Mouse (Mus musculus): ENCODE measurements around the gene Tsga10ip. TPM values are rescaled to one million over a fixed set of nuclear protein-coding genes. Genes with fewer than 3 reads are reported as not detected.

Tsga10ip gene
- 0.24 and 0.25 TPM in 2 replicates for polyA plus RNA-seq (2016; fragmentation: Nextera tagmentation; extraction: Ambion mirVana)

DNA sequence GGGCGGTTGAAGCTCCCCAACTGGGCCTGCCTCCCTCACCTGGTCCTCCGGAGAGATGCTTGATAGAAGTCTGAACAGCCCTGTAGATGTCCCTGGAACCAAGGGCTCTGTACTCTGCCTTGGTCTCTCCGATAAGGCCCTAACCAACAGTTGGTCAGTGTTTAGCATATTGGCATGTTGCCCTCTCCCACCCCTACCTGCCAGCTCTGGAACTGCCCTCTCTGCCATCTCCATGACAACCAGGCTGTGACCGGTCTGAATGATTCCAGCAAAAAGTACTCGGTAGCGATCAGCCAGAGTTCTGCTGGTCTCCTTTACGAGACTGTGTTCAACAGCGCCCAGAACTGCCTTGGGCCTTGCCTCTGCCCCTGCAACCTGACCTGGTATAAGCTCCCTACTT, at the start of gene Tsga10ip:
TSS of gene Tsga10ip (minus strand) at position 234 of the 400 bp plus-strand sequence.
- Histone ChIP-seq H3K36me3 (no peaks in the 10 kb centered on the region), H3K9ac (no peak within 1 kb of the TSS), H3K4me1 (0 out of 2 replicates have a peak, but pooled peaks cover under 1% of the 10 kb centered on the region), H3K9me3 (no peaks in the 10 kb centered on the region), H3K27me3 (replicated peaks) (no peaks in the 10 kb centered on the region), H3K4me2 (replicated peaks) (no peak within 1 kb of the TSS), H3K27ac (no peak within 1 kb of the TSS), H3K4me3 (no peak within 1 kb of the TSS)
- no peak for ATAC-seq (ENCODE audit: low FRiP score, low read depth)
- WGBS = 81% methylated on average over 8 of the region's 8 CpGs

DNA sequence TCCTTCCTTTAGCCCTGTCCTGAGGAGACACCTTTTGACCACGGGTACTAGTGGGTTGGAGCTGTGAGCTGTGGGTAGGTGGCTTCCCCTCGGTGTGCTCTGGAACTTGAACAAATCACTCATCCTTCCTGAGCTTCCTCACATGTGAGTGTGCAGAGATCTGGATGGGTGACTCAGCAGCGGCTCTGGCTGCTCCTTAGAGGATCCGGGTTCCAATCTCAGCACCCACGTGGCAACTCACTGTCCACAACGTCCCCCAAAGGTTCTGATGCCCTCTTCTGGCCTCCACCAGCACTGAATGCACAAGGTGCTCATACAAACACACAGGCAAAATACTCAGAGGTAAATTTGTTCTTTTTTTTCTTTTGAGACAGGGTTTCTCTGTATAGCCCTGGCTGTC, 49.4 kb upstream of the Tsga10ip start:
- H3K9me3 ChIP-seq = no peaks in the 10 kb centered on the region
- H3K4me3 ChIP-seq = no peak overlapping the region
- 87% methylated on average over 6 of the region's 6 CpGs for WGBS
- no peak for ATAC-seq (ENCODE audit: low FRiP score, low read depth)
- no peak overlapping the region for H3K9ac ChIP-seq
- peaks cover 41% of the 10 kb centered on the region for H3K27me3 ChIP-seq (replicated peaks)
- H3K4me2 ChIP-seq (replicated peaks) = no peak overlapping the region
- H3K4me1 ChIP-seq = peaks cover 39% of the 10 kb centered on the region
- peaks cover 10% of the 10 kb centered on the region; the same call in 1 of the 2 replicates for H3K36me3 ChIP-seq
- H3K27ac ChIP-seq = no peak overlapping the region

DNA sequence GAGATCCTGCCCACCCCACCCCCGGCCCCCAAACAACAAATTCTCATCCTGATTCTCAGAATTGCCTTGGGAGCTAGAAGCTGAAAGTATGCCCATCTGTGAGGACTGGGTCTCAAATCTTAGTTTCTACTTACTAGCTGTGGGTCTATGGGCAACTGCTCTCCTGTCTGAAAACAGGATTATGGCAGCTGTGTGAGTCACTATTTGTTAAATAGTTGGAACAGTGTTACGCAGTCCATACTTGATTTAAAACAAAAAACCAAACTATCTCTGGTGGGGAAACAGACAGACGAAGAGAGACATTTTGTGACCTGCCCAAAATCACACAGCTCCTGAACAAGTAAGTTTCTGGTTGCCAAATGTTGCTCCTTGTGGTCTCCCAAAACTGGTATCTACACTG, 47.3 kb upstream of the Tsga10ip start:
- Histone ChIP-seq H3K9ac (no peak overlapping the region), H3K4me2 (replicated peaks) (no peak overlapping the region), H3K4me1 (peaks cover 18% of the 10 kb centered on the region), H3K27me3 (replicated peaks) (peaks cover 60% of the 10 kb centered on the region), H3K9me3 (no peaks in the 10 kb centered on the region), H3K27ac (no peak overlapping the region), H3K36me3 (peaks cover 9% of the 10 kb centered on the region; the same call in 1 of the 2 replicates), H3K4me3 (no peak overlapping the region)
- 90% methylated on average over 3 of the region's 3 CpGs for WGBS
- no peak for ATAC-seq (ENCODE audit: low FRiP score, low read depth)

DNA sequence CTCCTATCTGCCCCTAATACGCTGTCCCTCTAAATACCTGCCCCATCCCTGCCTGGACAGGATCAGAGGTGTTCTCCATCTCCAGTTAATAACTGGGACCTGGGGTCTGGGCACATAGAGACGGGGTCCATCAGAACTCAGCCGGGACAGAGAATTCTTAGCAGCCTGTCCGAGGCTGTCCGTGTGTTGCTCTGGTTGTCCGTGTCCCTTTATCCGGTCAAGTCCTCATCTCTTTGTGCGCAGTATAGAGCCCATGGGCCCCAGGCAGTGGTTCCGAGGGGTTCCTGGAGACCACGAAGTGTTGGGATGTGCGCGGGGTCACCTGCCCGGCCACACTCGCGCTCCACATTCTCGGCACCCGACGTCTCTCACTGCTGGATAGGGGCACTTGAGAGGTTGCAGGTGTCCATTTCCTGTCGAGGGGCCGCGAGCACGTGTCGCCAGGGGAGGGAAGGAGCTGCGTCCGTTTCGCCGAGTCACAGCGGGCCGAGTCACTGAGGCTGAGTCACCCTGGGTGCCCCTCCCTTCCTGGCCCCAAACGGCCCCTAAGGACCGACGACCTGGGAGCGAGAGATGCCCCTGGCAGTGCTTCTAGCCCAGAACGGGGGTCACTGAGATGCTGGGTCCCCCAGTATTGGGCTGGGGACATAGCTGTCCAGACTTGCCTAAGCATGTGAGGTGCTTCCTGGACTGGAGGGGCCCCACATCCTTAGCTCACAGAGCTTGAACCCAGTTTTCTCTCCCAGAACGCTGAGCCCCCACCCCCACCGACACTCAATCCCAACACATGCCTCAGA, 46.2 kb upstream of the Tsga10ip start:
- Histone ChIP-seq H3K4me3 (peak overlapping the region; percentile 34), H3K4me1 (peaks cover 16% of the 10 kb centered on the region), H3K27ac (no peak overlapping the region), H3K9ac (peak overlapping the region; percentile 54; the same call in 1 of the 2 replicates), H3K4me2 (replicated peaks) (peak overlapping the region; percentile 95), H3K27me3 (replicated peaks) (peaks cover 60% of the 10 kb centered on the region), H3K9me3 (no peaks in the 10 kb centered on the region), H3K36me3 (no peaks in the 10 kb centered on the region)
- WGBS = 7% methylated on average over 36 of the region's 36 CpGs
- no peak for ATAC-seq (ENCODE audit: low FRiP score, low read depth)

DNA sequence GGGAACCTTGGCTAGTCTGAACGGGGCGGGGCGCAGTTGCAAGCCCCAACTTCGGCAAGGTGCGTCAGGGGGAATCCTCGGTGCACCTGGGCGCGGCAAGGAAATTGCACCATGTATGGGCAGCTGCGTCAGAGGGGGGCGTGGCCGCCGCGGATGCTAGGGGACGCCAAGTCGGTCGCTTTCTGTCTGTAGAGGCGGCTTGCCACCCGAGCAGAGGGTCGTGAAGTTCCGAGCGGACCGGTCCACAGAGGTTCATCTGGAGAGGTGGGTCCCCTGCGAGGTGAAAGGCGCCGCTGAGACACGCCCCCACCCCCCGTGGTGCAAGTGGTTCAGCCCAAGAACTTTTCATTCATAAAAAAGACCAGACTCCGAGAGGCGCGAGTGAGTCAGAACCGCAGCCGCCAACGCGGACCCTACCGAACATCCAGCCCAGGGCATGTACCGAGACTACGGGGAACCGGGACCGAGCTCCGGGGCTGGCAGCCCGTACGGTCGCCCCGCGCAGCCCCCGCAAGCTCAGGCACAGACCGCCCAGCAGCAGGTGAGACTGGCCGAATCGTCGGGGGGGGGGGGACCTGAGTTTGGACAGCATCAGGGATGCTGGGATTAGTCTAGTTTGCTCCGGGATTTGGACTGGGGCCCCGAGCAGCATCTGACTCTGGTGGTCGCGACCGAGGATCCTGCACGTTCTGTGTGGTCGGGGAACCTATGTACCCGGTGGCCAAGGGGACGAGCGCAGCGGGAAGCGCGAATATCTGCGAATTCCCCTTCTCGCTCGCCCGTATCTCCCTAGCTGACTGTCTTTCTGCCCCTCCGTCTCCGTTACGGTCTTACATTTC, 45.4 kb upstream of the Tsga10ip start, which contains the start of gene Fosl1:
TSS of gene Fosl1 (plus strand) at position 33 of the 839 bp plus-strand sequence.
- peak within 1 kb of the TSS; percentile 54 for H3K9ac ChIP-seq
- ATAC-seq (ENCODE audit: low FRiP score, low read depth) = 0 out of 2 replicates have a peak, but pooled peaks have one; percentile 44
- H3K4me3 ChIP-seq = peak within 1 kb of the TSS; percentile 34
- H3K27ac ChIP-seq = no peak within 1 kb of the TSS
- no peaks in the 10 kb centered on the region for H3K9me3 ChIP-seq
- no peaks in the 10 kb centered on the region for H3K36me3 ChIP-seq
- peak within 1 kb of the TSS; percentile 95 for H3K4me2 ChIP-seq (replicated peaks)
- WGBS = 1% methylated on average over 70 of the region's 70 CpGs
- H3K4me1 ChIP-seq = peaks cover 16% of the 10 kb centered on the region
- peaks cover 60% of the 10 kb centered on the region for H3K27me3 ChIP-seq (replicated peaks)

DNA sequence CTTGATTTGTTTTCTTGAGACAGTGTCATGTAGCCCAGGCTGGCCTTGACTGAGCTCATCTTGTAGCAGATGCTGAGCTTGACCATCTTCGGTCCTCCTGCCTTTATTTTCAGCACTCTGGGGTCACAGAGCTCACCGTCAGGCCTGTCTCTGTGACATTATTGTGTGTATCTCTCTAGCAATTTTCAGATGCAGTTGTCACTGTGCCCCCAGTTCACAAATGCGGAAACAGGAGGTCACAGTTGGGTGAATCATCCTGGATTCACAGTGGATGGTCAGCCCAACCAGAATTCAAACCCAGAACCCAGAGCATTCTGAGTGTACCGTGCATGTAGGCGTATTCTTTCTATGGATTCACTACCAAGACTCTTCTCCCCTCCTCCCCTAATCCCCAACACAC, 43.4 kb upstream of the Tsga10ip start:
- ATAC-seq (ENCODE audit: low FRiP score, low read depth) = no peak
- WGBS = 90% methylated on average over 5 of the region's 5 CpGs

DNA sequence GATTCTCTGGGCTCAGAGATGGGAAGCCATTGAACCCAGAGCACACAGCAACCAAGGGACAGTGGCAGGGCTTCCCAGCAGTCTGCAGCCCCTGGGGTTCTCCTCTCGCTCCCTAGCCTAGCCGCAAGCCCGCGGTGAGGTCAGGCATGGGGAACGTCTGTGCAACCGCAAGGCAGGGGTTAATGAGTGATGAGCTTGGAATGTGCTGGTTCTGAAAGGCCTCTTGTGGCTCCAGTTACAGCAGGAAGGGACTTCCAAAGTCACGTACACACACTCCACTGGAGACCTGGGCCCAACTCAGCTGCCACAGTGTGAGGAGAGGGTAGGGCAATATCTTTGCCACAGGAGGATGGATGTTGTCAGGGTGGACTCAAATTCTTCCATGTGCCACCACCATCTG, 42.6 kb upstream of the Tsga10ip start:
- peaks cover 51% of the 10 kb centered on the region for H3K27me3 ChIP-seq (replicated peaks)
- 42% methylated on average over 7 of the region's 7 CpGs for WGBS
- H3K4me2 ChIP-seq (replicated peaks) = no peak overlapping the region
- no peak for ATAC-seq (ENCODE audit: low FRiP score, low read depth)
- no peak overlapping the region for H3K9ac ChIP-seq
- H3K36me3 ChIP-seq = no peaks in the 10 kb centered on the region
- H3K9me3 ChIP-seq = peaks cover 7% of the 10 kb centered on the region; the same call in 1 of the 2 replicates
- no peak overlapping the region for H3K4me3 ChIP-seq
- H3K4me1 ChIP-seq = peaks cover 16% of the 10 kb centered on the region
- H3K27ac ChIP-seq = no peak overlapping the region

More for the DNA sequence above, 43.4 kb upstream of the Tsga10ip start:
- Histone ChIP-seq H3K27ac (no peak overlapping the region), H3K36me3 (no peaks in the 10 kb centered on the region), H3K9me3 (no peaks in the 10 kb centered on the region), H3K9ac (no peak overlapping the region), H3K4me2 (replicated peaks) (no peak overlapping the region), H3K27me3 (replicated peaks) (peaks cover 59% of the 10 kb centered on the region), H3K4me3 (no peak overlapping the region), H3K4me1 (peaks cover 16% of the 10 kb centered on the region)

DNA sequence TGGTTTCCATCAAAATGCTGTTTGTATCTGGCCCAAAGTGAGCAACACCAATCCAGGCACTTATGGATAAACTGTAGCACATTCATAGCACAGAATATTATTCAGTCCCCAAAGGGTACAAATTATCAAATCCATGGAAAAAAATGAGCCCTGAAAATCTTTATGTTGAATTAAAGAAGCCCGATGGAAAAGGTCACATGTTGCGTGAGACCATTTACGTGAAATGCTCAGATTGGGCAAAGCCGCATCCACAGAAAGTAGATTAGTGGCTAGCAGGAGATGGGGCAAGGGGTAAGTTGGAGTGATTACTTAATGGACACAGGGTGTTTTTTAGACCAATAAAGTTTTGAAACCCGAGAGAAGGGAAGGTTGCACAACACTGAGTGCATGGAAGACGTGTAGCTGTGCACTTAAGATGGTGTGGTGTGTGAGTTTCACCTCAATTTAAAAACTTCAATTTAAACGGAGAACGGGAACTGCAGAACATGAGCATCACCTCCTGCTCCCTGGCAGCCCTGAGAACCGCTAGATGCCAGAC, 42.1 kb upstream of the Tsga10ip start:
- H3K9me3 ChIP-seq = peaks cover 9% of the 10 kb centered on the region; the same call in 1 of the 2 replicates
- H3K36me3 ChIP-seq = no peaks in the 10 kb centered on the region

DNA sequence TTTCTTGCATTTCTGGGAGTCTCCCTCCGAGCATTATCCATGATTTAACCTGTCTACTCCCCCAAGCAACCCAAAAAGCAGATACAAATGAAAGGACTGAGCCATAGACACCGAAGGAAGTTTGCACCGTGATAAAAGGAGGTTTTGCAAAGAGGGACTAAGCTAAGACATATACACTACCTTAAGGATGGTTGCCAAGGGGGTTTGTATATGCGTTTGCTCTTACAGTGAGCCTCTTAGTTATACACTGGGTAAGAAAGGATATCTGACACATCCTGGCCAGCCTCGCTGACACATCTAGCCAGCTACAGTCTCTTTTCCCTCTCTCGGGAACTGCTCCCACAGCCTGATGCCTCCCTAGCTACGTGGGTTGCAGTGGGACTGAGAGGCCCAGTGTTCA, 31.6 kb upstream of the Tsga10ip start:
- no peak overlapping the region for H3K4me2 ChIP-seq (replicated peaks)
- WGBS = 68% methylated on average over 7 of the region's 7 CpGs
- H3K27me3 ChIP-seq (replicated peaks) = no peaks in the 10 kb centered on the region; the same call in 1 of the 2 replicates
- H3K4me3 ChIP-seq = no peak overlapping the region
- no peak for ATAC-seq (ENCODE audit: low FRiP score, low read depth)
- H3K4me1 ChIP-seq = peaks cover 8% of the 10 kb centered on the region
- H3K9ac ChIP-seq = no peak overlapping the region
- H3K36me3 ChIP-seq = no peaks in the 10 kb centered on the region; the same call in 1 of the 2 replicates
- H3K27ac ChIP-seq = no peak overlapping the region
- H3K9me3 ChIP-seq = no peaks in the 10 kb centered on the region

More for the DNA sequence above, 42.1 kb upstream of the Tsga10ip start:
- Histone ChIP-seq H3K4me1 (peaks cover 16% of the 10 kb centered on the region), H3K4me3 (no peak overlapping the region), H3K27ac (no peak overlapping the region), H3K4me2 (replicated peaks) (no peak overlapping the region), H3K27me3 (replicated peaks) (peaks cover 46% of the 10 kb centered on the region), H3K9ac (no peak overlapping the region)
- ATAC-seq (ENCODE audit: low FRiP score, low read depth) = no peak
- WGBS = 74% methylated on average over 9 of the region's 9 CpGs

DNA sequence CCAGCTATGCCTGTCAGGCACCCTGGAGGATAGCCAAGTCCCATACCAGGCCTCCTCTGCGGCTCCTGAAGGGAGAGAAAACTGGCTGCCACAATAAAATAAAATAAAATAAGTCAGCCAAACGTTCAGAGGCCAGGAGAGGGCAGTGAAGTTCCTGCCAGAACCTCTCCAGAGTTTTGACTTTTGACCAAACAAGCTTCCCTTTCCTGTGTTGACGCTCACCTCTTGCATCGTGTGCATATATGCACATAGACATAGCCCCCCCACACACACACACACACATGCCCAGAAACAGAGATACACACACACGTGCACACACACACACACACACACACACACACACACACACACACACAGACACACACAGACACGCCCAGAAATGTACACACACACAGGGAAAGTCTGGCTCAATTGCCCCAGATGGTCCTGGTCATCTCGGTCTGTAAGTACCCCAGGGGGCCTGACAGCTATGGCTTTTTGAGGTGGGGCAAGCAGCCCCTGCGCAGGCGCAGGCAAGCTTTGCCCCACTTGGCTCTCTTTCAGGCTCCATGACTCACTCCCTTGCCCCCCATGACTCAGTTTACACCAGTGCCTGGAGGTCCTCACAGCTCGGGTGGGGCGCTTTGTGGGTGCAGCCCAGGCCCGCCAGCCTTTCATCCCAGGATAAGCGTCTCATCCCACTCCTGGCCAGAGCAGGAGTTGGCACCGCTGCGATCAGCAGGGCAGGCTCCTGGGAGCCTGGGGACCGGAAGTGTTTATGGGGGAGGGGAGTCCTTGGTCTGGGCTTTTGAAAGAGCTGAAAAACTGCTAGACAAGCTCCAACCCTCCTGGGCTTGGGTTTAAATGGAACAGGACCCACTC, 30.9 kb upstream of the Tsga10ip start:
- H3K36me3 ChIP-seq = no peaks in the 10 kb centered on the region; the same call in 1 of the 2 replicates
- H3K9me3 ChIP-seq = no peaks in the 10 kb centered on the region
- H3K27ac ChIP-seq = 0 out of 2 replicates have a peak overlapping the region, but pooled peaks have one; percentile 10
- peak overlapping the region; percentile 59 for H3K4me2 ChIP-seq (replicated peaks)
- 13% methylated on average over 16 of the region's 16 CpGs for WGBS
- peak overlapping the region; percentile 23; the same call in 1 of the 2 replicates for H3K9ac ChIP-seq
- H3K4me1 ChIP-seq = peaks cover 8% of the 10 kb centered on the region
- peak overlapping the region; percentile 24 for H3K4me3 ChIP-seq
- H3K27me3 ChIP-seq (replicated peaks) = no peaks in the 10 kb centered on the region; the same call in 1 of the 2 replicates
- no peak for ATAC-seq (ENCODE audit: low FRiP score, low read depth)

DNA sequence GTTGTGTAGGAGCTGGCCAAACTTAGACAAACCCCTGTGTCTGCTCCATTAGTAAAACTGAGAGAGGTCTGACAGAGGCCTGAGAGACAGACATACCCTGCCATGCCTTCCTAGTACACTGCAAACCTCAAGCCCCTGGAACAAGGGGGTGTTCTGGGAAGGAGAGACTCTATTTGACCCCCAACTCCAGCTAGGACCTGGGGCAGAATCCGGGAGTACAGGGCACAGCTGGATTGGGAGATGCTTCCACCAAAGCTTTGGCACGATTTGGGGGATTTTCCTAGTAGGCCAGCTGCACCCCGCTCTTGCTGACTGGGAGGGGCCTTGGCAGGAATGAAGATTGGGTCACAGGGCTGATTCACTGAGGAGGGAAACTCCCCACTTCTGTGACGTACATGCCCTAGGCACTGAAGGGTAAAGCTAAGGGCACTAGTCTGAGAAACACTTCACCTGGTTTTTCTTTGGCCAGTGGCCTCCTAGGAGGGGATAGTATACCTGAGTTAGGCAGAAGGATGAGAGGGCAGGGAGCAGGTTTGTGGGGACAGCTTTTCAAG, 29.7 kb upstream of the Tsga10ip start:
- no peak overlapping the region for H3K27ac ChIP-seq
- WGBS = 84% methylated on average over 4 of the region's 4 CpGs
- H3K36me3 ChIP-seq = peaks cover 4% of the 10 kb centered on the region
- H3K4me3 ChIP-seq = no peak overlapping the region
- H3K4me1 ChIP-seq = peaks cover 9% of the 10 kb centered on the region
- ATAC-seq (ENCODE audit: low FRiP score, low read depth) = no peak
- no peak overlapping the region for H3K4me2 ChIP-seq (replicated peaks)
- no peak overlapping the region for H3K9ac ChIP-seq
- H3K27me3 ChIP-seq (replicated peaks) = no peaks in the 10 kb centered on the region; the same call in 1 of the 2 replicates
- no peaks in the 10 kb centered on the region for H3K9me3 ChIP-seq
